Mouse (Mus musculus) liver (tissue): ENCODE results near the gene Dmp1.

ENCODE experiments used
- DNase-seq: peaks from one replicate; pipeline ENCODE4 v3.0.0-alpha.2; 2020; ENCODE audit warnings: mixed read lengths

Dmp1 gene

GRCm38 (mm10) chr5:104202351-104202750 is at the start of gene Dmp1:
Gene Dmp1 (plus strand): TSS chr5:104202613.
- no peak for DNase-seq

- no peak for DNase-seq
These were observed 44.7 kb upstream of the Dmp1 start for GRCm38 (mm10) chr5:104157701-104158100.

GRCm38 (mm10) chr5:104158332-104159052 is 43.9 kb upstream of the Dmp1 start:
- DNase-seq: no peak

GRCm38 (mm10) chr5:104160581-104160980 is 41.8 kb upstream of the Dmp1 start:
- DNase-seq: no peak

GRCm38 (mm10) chr5:104161390-104161789 is 41.0 kb upstream of the Dmp1 start:
- no peak for DNase-seq

- DNase-seq: no peak
These were observed 38.9 kb upstream of the Dmp1 start for GRCm38 (mm10) chr5:104163536-104163935.

- DNase-seq: no peak
These were observed 32.0 kb upstream of the Dmp1 start, which contains the start of gene Dspp for GRCm38 (mm10) chr5:104170412-104170811. Gene Dspp (plus strand): TSS chr5:104170712.

GRCm38 (mm10) chr5:104173094-104173493 is 29.3 kb upstream of the Dmp1 start:
- DNase-seq: no peak

GRCm38 (mm10) chr5:104183743-104184142 is 18.7 kb upstream of the Dmp1 start:
- no peak for DNase-seq

GRCm38 (mm10) chr5:104187281-104187680 is 15.1 kb upstream of the Dmp1 start:
- DNase-seq: no peak

- no peak for DNase-seq
These were observed 7.3 kb upstream of the Dmp1 start for GRCm38 (mm10) chr5:104195086-104195485.

GRCm38 (mm10) chr5:104201153-104201950 is 1.1 kb upstream of the Dmp1 start:
- no peak for DNase-seq

GRCm38 (mm10) chr5:104212531-104212930 is 10.1 kb downstream of the Dmp1 start:
- no peak for DNase-seq

GRCm38 (mm10) chr5:104218926-104219325 is 16.5 kb downstream of the Dmp1 start:
- DNase-seq: no peak

GRCm38 (mm10) chr5:104224299-104224698 is 21.9 kb downstream of the Dmp1 start:
- DNase-seq: no peak

- DNase-seq: no peak
These were observed 22.3 kb downstream of the Dmp1 start for GRCm38 (mm10) chr5:104224750-104225149.

- no peak for DNase-seq
These were observed 26.1 kb downstream of the Dmp1 start for GRCm38 (mm10) chr5:104228497-104228896.

- DNase-seq: no peak
These were observed 34.3 kb downstream of the Dmp1 start for GRCm38 (mm10) chr5:104236741-104237140.

GRCm38 (mm10) chr5:104239674-104240378 is 37.4 kb downstream of the Dmp1 start:
- no peak for DNase-seq

- no peak for DNase-seq
These were observed 41.8 kb downstream of the Dmp1 start for GRCm38 (mm10) chr5:104244261-104244660.

- DNase-seq: no peak
These were observed 49.4 kb downstream of the Dmp1 start for GRCm38 (mm10) chr5:104251811-104252210.

- no peak for DNase-seq
These were observed 54.2 kb downstream of the Dmp1 start for GRCm38 (mm10) chr5:104256585-104256984.

GRCm38 (mm10) chr5:104261908-104262461 is 59.6 kb downstream of the Dmp1 start:
- DNase-seq: no peak
